10 mouse cellular contexts compared by ENCODE assay signal in the genomic region with DNA sequence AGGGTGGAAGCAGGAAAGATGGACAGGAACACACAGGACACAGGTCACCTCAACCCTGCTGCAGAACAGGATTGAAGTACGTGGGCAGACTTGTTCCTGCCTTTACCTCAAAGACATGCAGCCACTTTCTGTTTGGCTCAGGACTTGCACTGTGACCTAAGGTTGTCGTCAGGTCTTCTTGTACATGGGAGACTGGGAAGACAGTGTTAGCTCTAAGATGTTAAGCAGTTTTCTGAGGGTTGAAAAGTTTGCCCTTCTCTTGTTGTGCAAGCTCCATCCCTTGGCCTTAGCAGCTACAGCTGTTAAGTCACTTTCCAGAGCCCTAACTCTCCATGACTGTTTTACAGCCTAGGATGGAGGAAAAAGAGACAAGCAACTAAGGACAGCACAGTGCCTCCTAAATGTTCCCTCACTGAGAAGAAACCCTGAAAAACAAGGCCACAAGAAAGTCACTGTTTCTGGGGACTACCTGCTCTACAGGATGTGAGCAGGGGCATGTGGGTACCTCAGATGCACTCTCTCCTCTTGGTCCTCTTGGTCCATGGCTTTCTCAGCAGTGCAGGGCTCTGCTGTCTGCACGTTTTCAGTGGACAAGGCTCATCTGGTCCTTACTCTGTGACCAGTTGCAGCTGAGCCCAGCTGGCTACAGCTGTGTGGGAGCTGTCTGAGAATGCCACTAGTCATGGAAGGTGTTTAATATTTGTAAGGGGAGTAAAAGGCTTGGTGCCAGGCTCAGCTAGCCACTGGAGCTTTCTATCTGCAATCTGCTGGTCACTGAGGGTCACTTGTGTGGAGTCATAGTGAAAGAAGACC.
A peak's percentile ranks its signal among the peaks of the same experiment; 100 is the strongest.
DNase-seq lines count a peak whose midpoint lies in the region; ATAC-seq and TF ChIP-seq lines count a peak whose summit lies in the region.
"Had no signal": no experiment of that assay in that cellular context is flagged by ENCODE, and none has a peak within 500 bp of the region (broad histone marks: within the 10 kb centered on the region; RNA-seq: fewer than 3 reads in every experiment).

No protein-coding gene starts in this region.

- peak overlapping the region; percentile 88 for H3K27ac ChIP-seq in embryonic facial prominence, embryonic 15.5 days (replicated peaks)
- peak overlapping the region; percentile 45 for H3K27ac ChIP-seq in intestine, embryonic 16.5 days (ENCODE audit: low read length)
- H3K27ac ChIP-seq in lung, embryonic 14.5 days (ENCODE audit: low read depth), result no peak overlapping the region
- H3K27ac ChIP-seq in left cerebral cortex, adult 2 months, result no peak overlapping the region

- peak; percentile 53 for ATAC-seq in CD4-positive, CD25-positive, alpha-beta regulatory T cell, adult 4 months
- ATAC-seq in embryonic facial prominence, embryonic 15.5 days (ENCODE audit: insufficient number of reproducible peaks, low FRiP score, low TSS enrichment, low read depth), result no peak
- peak; percentile 76 for ATAC-seq in intestine, embryonic 16.5 days
- peak; percentile 69; the same call in 1 of the 2 replicates for ATAC-seq in lung, embryonic 14.5 days (ENCODE audit: insufficient read depth)
- no peak for ATAC-seq in cerebellum, adult (ENCODE audit: insufficient number of reproducible peaks, low FRiP score, low TSS enrichment)

- peak; percentile 66 for DNase-seq in lung, embryonic 14.5 days
- no peak for DNase-seq in cerebellum, postnatal 36 days
- DNase-seq in left cerebral cortex, adult 2 months (ENCODE audit: extremely low spot score in 1 of 2, low spot score in 2 of 2), result no peak
- DNase-seq: midbrain, embryonic 14.5 days; thymus, adult 18-20 months had no signal

- WGBS in embryonic facial prominence, embryonic 15.5 days, result 70% methylated on average over 3 of the region's 3 CpGs
- WGBS in intestine, embryonic 16.5 days, result 63% methylated on average over 3 of the region's 3 CpGs
- 49% methylated on average over 3 of the region's 3 CpGs for WGBS in lung, embryonic 14.5 days

- no peak for TF ChIP-seq CTCF in lung, embryonic 14.5 days (IDR thresholded peaks at IDR 0.05; ENCODE audit: low read depth)
- no peak for TF ChIP-seq CTCF in left cerebral cortex, adult 2 months (IDR thresholded peaks at IDR 0.05)

- no peak overlapping the region for H3K4me3 ChIP-seq in embryonic facial prominence, embryonic 15.5 days (replicated peaks)
- no peak overlapping the region for H3K4me3 ChIP-seq in intestine, embryonic 16.5 days (ENCODE audit: low read length)
- H3K4me3 ChIP-seq in lung, embryonic 14.5 days (ENCODE audit: low read depth, low read length), result no peak overlapping the region
- no peak overlapping the region for H3K4me3 ChIP-seq in left cerebral cortex, adult 2 months

- no peaks in the 10 kb centered on the region for H3K9me3 ChIP-seq in embryonic facial prominence, embryonic 15.5 days (replicated peaks)
- H3K9me3 ChIP-seq in intestine, embryonic 16.5 days (ENCODE audit: control insufficient read depth, low read length), result no peaks in the 10 kb centered on the region
- no peaks in the 10 kb centered on the region for H3K9me3 ChIP-seq in lung, embryonic 14.5 days (ENCODE audit: low read depth, low read length)

- H3K27me3 ChIP-seq in embryonic facial prominence, embryonic 15.5 days, result no peaks in the 10 kb centered on the region
- no peaks in the 10 kb centered on the region for H3K27me3 ChIP-seq in intestine, embryonic 16.5 days (replicated peaks; ENCODE audit: control insufficient read depth, insufficient read depth, low read length)
- no peaks in the 10 kb centered on the region for H3K27me3 ChIP-seq in lung, embryonic 14.5 days (ENCODE audit: insufficient read depth, low read length)
- H3K27me3 ChIP-seq: Patski had no signal

- peaks cover 27% of the 10 kb centered on the region for H3K4me1 ChIP-seq in embryonic facial prominence, embryonic 15.5 days
- H3K4me1 ChIP-seq in intestine, embryonic 16.5 days (ENCODE audit: control insufficient read depth, insufficient read depth, low read length), result peaks cover 13% of the 10 kb centered on the region
- H3K4me1 ChIP-seq in lung, embryonic 14.5 days (ENCODE audit: insufficient read depth), result no peaks in the 10 kb centered on the region

- intact Hi-C loops in left cerebral cortex, adult 2 months (cut with DNase I), result no loop called here

- no peaks in the 10 kb centered on the region for H3K36me3 ChIP-seq in embryonic facial prominence, embryonic 15.5 days
- H3K36me3 ChIP-seq in intestine, embryonic 16.5 days (ENCODE audit: control insufficient read depth, insufficient read depth, low read length), result no peaks in the 10 kb centered on the region
- H3K36me3 ChIP-seq in lung, embryonic 14.5 days (ENCODE audit: insufficient read depth), result no peaks in the 10 kb centered on the region

- H3K9ac ChIP-seq in embryonic facial prominence, embryonic 15.5 days, result no peak overlapping the region
- no peak overlapping the region for H3K9ac ChIP-seq in intestine, embryonic 16.5 days (ENCODE audit: low read depth, low read length)
- no peak overlapping the region for H3K9ac ChIP-seq in lung, embryonic 14.5 days

- no peak overlapping the region for H3K4me2 ChIP-seq in embryonic facial prominence, embryonic 15.5 days (replicated peaks)
- H3K4me2 ChIP-seq in intestine, embryonic 16.5 days (ENCODE audit: low read depth, low read length), result no peak overlapping the region
- no peak overlapping the region for H3K4me2 ChIP-seq in lung, embryonic 14.5 days

Comparison
In these comparisons a context has a peak if more than half of its experiments do, and no peak if none do; other contexts are left out.
1. ATAC-seq: peak in CD4-positive, CD25-positive, alpha-beta regulatory T cell, adult 4 months (single experiment), intestine, embryonic 16.5 days (single experiment) and lung, embryonic 14.5 days (single experiment); none in embryonic facial prominence, embryonic 15.5 days (single experiment) and cerebellum, adult (single experiment).
2. H3K27ac ChIP-seq: peak in embryonic facial prominence, embryonic 15.5 days (single experiment) and intestine, embryonic 16.5 days (single experiment); none in lung, embryonic 14.5 days (single experiment) and left cerebral cortex, adult 2 months (single experiment).